Mouse (Mus musculus): ENCODE results near the gene Gm20388.

Gm20388 gene

DNA sequence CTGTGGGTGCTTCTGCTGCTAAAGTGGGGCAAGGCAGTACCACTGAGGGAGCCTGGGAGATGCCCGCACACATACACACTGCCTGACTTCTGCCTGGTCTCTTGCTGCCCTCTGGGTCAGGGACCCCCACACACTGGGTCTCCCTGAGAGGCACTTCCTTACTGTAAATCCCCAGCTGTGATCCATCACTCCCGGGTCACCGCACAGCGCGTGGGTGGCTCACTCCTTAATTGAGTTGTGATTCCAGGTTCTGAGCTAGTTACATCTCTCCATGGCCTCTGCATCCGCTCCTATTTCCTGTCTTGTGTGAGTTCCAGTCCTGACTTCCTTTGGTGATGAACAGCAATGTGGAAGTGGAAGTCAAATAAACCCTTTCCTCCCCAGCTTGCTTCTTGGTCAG, 3420.1 kb downstream of the Gm20388 start:
- DNase-seq: no peak

GRCm38 (mm10) chr8:123331301-123331700, 3420.7 kb downstream of the Gm20388 start:
- no peak for DNase-seq

GRCm38 (mm10) chr8:123331810-123332209, 3421.2 kb downstream of the Gm20388 start:
- no peak for DNase-seq

DNA sequence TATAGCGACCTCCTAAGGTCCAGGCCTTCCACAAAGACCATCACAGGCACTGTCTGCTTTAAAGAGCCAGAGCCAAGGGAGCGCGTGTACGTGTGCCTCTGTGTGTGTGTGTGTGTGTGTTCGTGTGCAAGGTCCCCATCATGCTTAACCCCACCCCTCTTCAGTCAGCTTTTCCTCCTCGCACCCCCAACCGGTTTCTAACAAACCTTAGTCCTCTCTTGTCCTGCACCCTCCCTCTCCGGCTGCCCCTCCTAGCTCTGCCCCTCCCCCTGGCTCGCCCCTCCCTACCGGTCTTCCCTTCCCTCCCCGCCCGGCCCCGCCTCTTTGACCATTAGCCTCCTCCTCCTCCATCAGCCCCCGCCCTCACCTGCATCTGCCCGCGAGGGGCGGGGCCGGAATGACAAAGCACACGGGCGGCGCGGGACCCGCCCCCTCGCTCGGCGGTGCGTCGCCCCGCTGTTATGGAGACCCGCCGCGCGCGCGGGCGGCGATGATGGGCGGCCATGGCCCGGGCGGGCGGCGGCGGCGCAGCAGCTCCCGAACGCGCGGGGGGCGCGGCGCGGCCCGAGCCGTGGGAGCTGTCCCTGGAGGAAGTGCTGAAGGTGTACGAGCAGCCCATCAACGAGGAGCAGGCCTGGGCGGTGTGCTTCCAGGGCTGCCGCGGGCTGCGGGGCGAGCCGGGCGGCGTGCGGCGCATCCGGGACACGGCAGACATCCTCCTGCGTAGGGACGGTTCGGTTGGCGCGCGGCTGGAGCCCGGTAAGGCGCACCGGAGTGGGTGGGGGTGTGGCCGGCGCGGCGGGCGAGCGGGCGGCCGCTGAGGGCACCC, 3421.8 kb downstream of the Gm20388 start, which contains the start of gene Spire2:
Gene Spire2, plus strand, starts transcription at position 452 of the 829 bp plus-strand sequence.
- peak; percentile 88 for DNase-seq

- no peak for DNase-seq
Observed at GRCm38 (mm10) chr8:123333091-123333587, 3422.5 kb downstream of the Gm20388 start.

GRCm38 (mm10) chr8:123333864-123334263, 3423.2 kb downstream of the Gm20388 start:
- no peak for DNase-seq

DNA sequence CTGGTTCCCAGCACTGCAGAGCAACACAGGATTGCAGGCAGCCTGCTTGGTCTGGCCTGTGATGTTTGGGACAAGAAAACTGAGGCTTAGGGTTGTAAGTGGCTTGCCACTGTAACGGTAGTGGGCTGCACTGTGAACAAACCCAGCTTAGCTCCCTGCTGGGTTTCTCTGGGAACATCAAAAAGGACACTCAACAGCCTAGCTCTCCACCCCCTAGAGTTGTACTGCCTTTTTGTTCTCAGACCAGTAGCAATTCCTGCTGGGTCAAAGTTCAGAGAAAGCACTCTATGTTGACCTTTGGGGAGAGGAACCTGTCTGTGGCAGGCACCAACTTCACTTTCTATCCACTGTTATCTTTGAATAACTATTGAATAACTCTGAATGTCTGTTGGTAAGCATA, 3423.8 kb downstream of the Gm20388 start:
- no peak for DNase-seq

DNA sequence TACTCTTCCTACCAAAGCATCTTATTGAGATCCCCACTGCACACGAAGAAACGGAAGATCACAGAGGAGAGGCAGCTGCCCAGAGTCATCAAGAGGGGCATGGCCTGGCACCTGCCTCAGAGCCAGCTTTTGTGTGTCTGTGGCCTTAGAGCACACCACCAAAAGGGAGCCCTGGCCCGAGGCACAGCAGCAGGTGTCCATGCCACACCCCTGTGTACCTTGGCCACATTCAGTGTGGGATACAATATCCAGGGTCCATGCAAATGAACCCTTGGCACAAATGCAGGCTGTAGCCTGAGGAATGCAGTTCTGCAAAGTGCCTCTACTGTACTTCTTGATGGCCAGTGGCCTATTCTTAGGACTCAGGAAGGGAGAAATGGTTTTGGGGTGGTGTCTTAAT, 3426.8 kb downstream of the Gm20388 start:
- no peak for DNase-seq

DNA sequence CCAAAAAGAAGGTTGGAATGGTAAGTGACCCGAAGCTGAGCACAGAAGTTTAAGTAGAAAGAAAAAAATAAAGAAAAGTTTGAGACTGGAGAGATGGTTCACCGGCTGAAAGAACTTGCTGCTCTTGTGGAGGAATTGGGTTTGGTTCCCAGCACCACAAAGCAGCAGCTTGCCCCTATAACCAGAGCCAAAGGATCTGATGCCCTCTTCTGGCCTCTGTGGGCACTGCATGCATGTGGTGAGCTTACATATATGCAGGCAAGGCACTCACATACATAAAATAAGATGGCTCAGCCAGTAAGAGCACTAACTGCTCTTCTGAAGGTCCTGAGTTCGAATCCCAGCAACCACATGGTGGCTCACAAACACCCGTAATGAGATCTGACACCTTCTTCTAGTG, 3429.4 kb downstream of the Gm20388 start:
- no peak for DNase-seq

DNA sequence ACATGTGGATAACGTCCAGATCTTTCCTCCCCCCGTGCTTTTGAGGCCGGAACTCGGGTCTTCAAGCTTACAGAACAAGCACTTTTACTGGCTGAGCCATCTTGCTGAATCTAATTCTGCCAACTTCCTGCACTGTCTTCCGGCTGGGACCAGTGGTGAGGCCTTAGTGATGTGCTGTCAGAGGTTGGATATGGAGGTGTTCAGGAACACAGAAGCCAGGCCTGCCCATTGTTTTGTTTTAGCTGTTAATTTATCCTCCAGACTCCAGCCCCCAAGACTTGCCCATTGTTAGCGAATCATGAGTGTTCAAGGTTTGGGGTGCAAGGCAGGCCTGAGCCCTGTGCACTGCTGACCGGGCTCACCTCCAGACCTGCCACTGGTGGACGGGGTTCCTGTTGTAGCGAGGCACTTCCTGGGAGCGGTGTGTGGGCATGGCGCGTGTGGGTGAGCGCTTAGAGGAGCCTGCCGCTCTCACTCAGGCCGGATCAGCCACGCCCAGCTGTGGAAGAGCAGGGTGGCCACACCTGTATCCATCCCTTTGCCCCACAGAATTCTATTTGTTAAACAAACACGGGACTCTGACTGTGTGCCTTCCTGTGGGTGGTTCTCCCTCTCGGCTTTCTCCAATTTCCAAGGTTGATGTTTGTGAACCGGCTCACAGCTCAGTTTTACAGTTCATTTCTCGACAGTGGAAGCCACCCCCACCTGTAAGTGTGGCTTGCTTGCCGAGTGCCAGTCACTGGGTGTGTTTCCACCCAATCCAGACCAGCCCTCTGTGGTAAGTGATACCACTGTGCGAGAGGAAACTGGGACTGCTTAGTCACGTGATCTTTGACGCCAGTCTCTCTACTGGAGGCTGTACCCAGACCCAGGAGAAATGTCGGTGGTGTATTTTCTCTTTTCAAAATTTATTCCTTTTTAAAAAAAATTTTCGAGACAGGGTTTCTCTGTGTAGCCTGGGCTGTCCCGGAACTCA, 3430.7 kb downstream of the Gm20388 start:
- DNase-seq: no peak

DNA sequence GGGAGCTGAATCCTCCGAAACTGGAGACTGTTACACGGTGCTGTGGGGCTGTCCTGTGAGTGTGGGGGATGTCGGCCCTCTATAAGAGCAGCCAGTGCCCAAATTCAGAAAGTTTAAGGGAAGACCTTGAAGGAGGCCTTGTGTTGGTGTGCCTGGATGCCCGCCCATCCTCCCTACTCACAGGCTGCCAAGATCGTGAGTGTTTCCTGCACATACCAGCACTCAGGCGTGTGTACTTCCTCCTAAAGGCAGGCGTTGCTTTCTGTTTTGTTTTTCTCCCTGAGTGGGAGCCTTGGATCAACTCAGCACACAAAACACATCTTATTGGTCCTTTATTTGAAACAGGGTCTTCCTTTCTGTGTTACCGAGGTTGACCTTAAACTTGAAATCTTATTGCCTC, 3431.6 kb downstream of the Gm20388 start:
- peak; percentile 20 for DNase-seq

DNA sequence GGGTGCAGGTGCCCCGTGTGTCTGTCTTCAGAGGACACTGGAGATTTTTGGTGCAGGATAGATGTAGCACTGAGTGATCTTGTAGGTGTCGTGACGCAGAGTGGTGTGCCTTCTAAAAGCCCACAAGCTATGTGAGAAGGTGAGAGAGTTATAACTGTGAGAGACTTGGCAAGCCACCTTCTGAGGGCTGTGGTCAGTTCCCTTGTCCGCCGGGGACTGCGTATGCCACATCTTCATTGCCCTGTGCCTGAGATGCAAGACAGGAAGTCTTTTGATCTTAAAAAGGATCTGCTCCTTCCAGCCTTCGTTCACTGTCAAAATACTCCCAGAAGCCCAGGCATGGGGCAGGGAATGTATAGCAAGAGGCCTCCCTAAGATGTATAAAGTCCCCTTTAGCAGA, 3432.3 kb downstream of the Gm20388 start:
- DNase-seq: no peak

DNA sequence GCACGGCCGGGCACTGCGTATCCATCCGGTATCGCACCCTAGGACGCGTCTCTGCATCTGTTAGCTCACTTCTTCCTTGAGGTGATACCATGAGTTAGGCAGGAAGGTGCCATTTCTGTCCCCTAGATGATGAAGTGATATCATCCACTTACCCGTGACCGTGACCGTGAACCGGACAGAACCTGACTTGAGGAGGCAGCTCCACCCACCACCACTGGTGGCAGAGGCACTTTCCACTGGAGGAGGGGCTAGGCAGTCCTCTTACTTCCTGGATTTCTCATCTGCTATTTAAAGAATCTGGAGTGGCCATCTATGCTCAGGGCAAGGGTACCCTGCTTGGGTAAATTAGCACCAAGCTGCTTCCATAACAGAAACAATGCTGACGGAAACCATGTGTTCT, 3432.8 kb downstream of the Gm20388 start:
- peak; percentile 31 for DNase-seq

DNA sequence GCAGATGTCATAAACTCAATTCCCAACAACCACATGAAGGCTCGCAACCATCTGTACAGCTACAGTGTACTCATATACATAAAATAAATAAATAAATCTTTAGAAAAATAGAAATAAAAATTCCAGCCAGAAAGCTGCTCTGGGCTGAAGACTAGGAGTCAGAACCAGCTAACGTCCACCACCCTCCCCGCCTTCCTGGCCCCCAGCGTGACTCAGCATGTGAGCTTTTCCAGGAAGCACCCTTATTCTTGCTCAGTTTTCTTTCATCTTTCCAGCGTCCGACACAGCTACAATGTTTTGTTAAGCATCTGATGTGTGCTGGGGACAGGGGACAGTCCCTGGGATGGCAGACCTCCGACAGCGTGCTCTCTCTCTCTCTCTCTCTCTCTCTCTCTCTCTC, 3434.5 kb downstream of the Gm20388 start:
- no peak for DNase-seq

DNA sequence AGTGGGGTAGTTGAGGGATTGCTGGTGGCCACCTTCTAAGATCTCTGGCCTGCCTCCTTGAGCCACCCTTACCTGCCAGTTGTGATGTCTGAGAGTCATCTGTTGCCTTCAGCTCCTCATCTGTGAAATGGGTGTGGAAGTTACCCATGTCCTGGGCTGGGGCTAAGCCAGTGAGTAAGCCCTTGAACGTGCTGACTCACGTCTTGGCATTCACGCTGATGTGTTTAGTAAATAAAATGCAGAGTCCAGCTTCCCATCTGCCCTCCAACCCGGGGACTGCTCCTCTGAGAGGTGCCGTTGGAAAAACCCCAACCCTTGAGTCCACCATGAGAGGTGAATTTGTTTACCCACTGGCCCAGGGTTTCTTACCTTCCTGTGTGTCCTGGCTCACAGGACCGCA, 3435.2 kb downstream of the Gm20388 start:
- DNase-seq: no peak

- DNase-seq: no peak
Observed at GRCm38 (mm10) chr8:123347293-123347692, 3436.7 kb downstream of the Gm20388 start.

DNA sequence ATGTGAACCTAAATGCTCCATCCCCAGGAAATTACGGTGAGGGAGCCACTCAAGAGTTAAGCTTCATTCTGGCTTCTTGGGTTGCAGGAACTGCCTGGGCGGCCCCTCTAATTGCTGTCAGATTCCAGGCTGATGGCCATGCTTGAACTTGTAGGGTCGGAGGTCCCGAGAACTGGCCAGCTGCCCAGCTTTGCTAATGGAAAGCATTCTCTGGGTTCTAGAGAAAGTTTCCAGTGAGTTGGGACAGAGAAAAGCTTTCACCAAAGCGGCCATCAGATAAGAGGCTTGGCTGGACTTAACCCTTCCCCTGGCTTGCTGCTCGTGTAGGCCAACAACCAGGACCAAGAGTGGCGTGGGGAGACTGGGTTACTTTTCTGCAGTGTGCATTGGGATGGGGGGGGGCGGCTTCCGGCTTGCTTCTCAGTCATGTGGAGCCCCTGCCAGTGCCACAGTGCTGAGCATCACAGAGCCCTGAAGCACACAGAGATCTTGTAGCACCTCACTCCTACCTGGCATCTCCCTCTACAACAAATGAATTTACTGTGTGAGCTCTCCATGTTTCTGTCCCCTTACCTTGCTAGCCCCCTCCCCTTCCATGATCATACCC, 3437.7 kb downstream of the Gm20388 start:
- peak; percentile 93 for DNase-seq

- no peak for DNase-seq
Observed at GRCm38 (mm10) chr8:123349073-123349472, 3438.4 kb downstream of the Gm20388 start.

DNA sequence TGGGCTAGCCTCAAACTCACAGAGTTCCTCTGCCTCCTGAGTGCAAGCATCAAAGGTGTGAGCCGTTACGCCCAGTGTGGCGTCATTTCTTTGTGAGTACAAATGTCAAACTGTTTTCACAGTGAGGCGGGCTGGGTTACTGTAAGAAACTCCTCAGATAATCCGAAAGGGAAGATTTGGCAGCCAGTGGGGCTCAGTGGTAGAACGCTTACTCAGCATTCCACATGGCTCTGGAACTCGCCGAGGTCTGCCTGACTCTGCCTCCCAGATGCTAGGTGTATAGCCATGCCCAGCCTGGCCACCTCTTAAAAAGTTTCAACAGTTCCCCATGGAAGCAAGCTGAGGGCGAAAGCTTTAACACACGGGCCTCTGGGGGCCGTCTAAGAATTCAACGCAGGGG, 3441.5 kb downstream of the Gm20388 start:
- no peak for DNase-seq

DNA sequence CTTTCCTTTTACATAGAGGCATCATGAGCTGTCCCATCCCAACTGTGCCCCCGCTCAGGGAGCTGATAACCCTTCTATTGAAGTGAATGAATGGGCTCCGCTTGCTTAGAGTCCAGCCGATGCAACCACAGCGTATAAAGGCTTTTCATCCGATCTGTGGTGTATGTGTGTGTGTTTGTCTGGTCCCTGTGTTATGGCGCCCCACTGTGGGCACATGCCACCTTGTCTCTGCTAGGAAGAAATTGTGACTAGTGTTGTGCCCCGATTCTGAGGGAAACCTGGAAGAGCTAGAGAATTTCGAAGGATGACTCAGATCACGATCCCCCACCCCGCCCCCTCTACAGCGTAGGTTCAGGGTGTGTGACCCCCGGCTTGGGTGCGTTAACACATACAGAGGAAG, 3442.1 kb downstream of the Gm20388 start:
- peak; percentile 81 for DNase-seq

DNA sequence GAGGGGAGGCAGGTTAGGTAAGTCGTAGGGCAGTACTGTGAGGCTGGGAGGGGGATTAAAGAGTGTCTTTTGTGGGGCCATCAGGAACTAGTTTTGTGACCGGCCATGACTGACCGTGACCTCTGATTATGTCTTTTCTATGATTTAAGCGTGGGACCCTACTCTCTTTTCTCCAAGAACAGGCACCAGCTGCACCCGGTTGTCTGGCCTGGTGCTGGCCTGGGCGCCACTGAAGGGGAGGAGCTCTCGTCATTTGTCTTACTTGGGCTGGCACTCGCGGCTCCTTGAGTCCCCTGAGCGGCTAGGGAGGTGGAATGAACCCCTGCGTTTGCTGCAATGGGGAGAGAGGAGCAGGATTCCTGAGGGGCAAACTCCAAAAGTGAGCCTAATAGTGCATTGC, 3442.6 kb downstream of the Gm20388 start:
- DNase-seq: no peak

- peak; percentile 82 for DNase-seq
Observed at GRCm38 (mm10) chr8:123361082-123361739, 3450.6 kb downstream of the Gm20388 start.
